Mouse (Mus musculus) kidney, embryonic 16.5 days (tissue): ENCODE measurements around the gene Zfp219. TPM values are rescaled to one million over a fixed set of nuclear protein-coding genes. Genes with fewer than 3 reads are reported as not detected.

Experiments used
- ATAC-seq: fragments of 200-750 bp; cut with Nextera tagmentation; 2 replicates; pipeline ENCODE4 v1.8.0; 2017; ENCODE audit warnings: moderate TSS enrichment; ENCODE audit not compliant: low FRiP score, low TSS enrichment
- H3K27ac ChIP-seq: fragments of 300-500 bp; sonication (generic); 2 replicates; pipeline ENCODE4 v1.5.1; 2014; ENCODE audit warnings: low read length
- H3K27me3 ChIP-seq: fragments of 300-500 bp; sonication (generic); 2 replicates; pipeline ENCODE4 v1.6.1; 2014; ENCODE audit warnings: low read length, control low read depth, mixed read lengths; ENCODE audit not compliant: insufficient read depth
- H3K36me3 ChIP-seq: fragments of 300-500 bp; sonication (generic); 2 replicates; pipeline ENCODE4 v1.6.1; 2014; ENCODE audit warnings: low read length, control low read depth, mixed read lengths; ENCODE audit not compliant: insufficient read depth
- H3K4me1 ChIP-seq: fragments of 300-500 bp; sonication (generic); 2 replicates; pipeline ENCODE4 v1.6.1; 2014; ENCODE audit warnings: low read length, control low read depth, mixed read lengths; ENCODE audit not compliant: insufficient read depth
- H3K4me2 ChIP-seq: fragments of 300-500 bp; sonication (generic); replicated peaks from 2 replicates; pipeline ENCODE4 v1.6.1; 2014; ENCODE audit warnings: low read depth, low read length
- H3K4me3 ChIP-seq: fragments of 300-500 bp; sonication (generic); 2 replicates; pipeline ENCODE4 v1.5.1; 2014; ENCODE audit warnings: mild to moderate bottlenecking, low read length
- H3K9ac ChIP-seq: fragments of 300-500 bp; sonication (generic); replicated peaks from 2 replicates; pipeline ENCODE4 v1.6.1; 2014; ENCODE audit warnings: low read length
- H3K9me3 ChIP-seq: fragments of 300-500 bp; sonication (generic); 2 replicates; pipeline ENCODE4 v1.6.1; 2016; ENCODE audit warnings: low read length, control low read depth
- WGBS: fragments of 180-500 bp; shearing (Covaris S2); extraction: QIAGEN DNeasy Blood & Tissue Kit; methylation state at CpG from one replicate; pipeline ENCODE4 v1.1.7; 2014; 5-methylcytosine and 5-hydroxymethylcytosine counted together
- polyA plus RNA-seq: library from polyadenylated mRNA; unstranded; fragments of >200 nt; fragmentation: Nextera tagmentation; extraction: Ambion mirVana; gene quantifications from 2 replicates; pipeline ENCODE4 v1.2.1, GENCODE M21; 2015

The Zfp219 gene
- polyA plus RNA-seq, 1 experiment from 2014 or later: 39.2 TPM

GRCm38 (mm10) chr14:51988731-51989130 lies 31.8 kb downstream of the Zfp219 start:
- Histone ChIP-seq H3K27ac (0 out of 2 replicates have a peak overlapping the region, but pooled peaks have one; percentile 36), H3K4me2 (no peak overlapping the region), H3K4me1 (peaks cover 23% of the 10 kb centered on the region), H3K36me3 (peaks cover 56% of the 10 kb centered on the region), H3K9ac (no peak overlapping the region), H3K9me3 (no peaks in the 10 kb centered on the region), H3K4me3 (no peak overlapping the region), H3K27me3 (no peaks in the 10 kb centered on the region)
- WGBS: 54% methylated on average over 12 of the region's 12 CpGs
- peak; percentile 24 for ATAC-seq

- H3K27me3 ChIP-seq: no peaks in the 10 kb centered on the region
- H3K36me3 ChIP-seq: peaks cover 46% of the 10 kb centered on the region
- no peaks in the 10 kb centered on the region for H3K9me3 ChIP-seq
- 93% methylated on average over 6 of the region's 6 CpGs for WGBS
- no peak overlapping the region for H3K4me3 ChIP-seq
- peaks cover 25% of the 10 kb centered on the region for H3K4me1 ChIP-seq
- H3K9ac ChIP-seq: no peak overlapping the region
- no peak overlapping the region for H3K27ac ChIP-seq
- ATAC-seq: no peak
- H3K4me2 ChIP-seq: no peak overlapping the region
Observed at GRCm38 (mm10) chr14:51987177-51987576, 33.4 kb downstream of the Zfp219 start.

- no peaks in the 10 kb centered on the region for H3K27me3 ChIP-seq
- peaks cover 25% of the 10 kb centered on the region for H3K4me1 ChIP-seq
- H3K9me3 ChIP-seq: no peaks in the 10 kb centered on the region
- peak overlapping the region; percentile 86 for H3K9ac ChIP-seq
- peak overlapping the region; percentile 74 for H3K4me3 ChIP-seq
- WGBS: 7% methylated on average over 7 of the region's 7 CpGs
- ATAC-seq: no peak
- peak overlapping the region; percentile 92 for H3K4me2 ChIP-seq
- peaks cover 36% of the 10 kb centered on the region for H3K36me3 ChIP-seq
- peak overlapping the region; percentile 96 for H3K27ac ChIP-seq
Observed at GRCm38 (mm10) chr14:51986153-51986505, 34.4 kb downstream of the Zfp219 start.

GRCm38 (mm10) chr14:51985301-51986152 lies 35.0 kb downstream of the Zfp219 start:
- peak overlapping the region; percentile 96 for H3K27ac ChIP-seq
- peak overlapping the region; percentile 74 for H3K4me3 ChIP-seq
- peak overlapping the region; percentile 92 for H3K4me2 ChIP-seq
- H3K27me3 ChIP-seq: no peaks in the 10 kb centered on the region
- H3K4me1 ChIP-seq: peaks cover 25% of the 10 kb centered on the region
- peak overlapping the region; percentile 86 for H3K9ac ChIP-seq
- peaks cover 30% of the 10 kb centered on the region for H3K36me3 ChIP-seq
- ATAC-seq: peak; percentile 72
- WGBS: under 1% methylated on average over 27 of the region's 27 CpGs
- no peaks in the 10 kb centered on the region for H3K9me3 ChIP-seq

- peak within 1 kb of the TSS; percentile 96 for H3K27ac ChIP-seq
- H3K27me3 ChIP-seq: no peaks in the 10 kb centered on the region
- ATAC-seq: peak; percentile 89
- no peaks in the 10 kb centered on the region for H3K9me3 ChIP-seq
- H3K9ac ChIP-seq: peak within 1 kb of the TSS; percentile 86
- H3K4me3 ChIP-seq: peak within 1 kb of the TSS; percentile 74
- H3K4me1 ChIP-seq: peaks cover 25% of the 10 kb centered on the region
- peaks cover 21% of the 10 kb centered on the region for H3K36me3 ChIP-seq
- H3K4me2 ChIP-seq: peak within 1 kb of the TSS; percentile 92
- under 1% methylated on average over 61 of the region's 74 CpGs for WGBS
Observed at GRCm38 (mm10) chr14:51984247-51985231, 36.0 kb downstream of the Zfp219 start, which contains the start of gene Arhgef40. Arhgef40 (plus strand) TSS chr14:51984719.

- Histone ChIP-seq H3K9me3 (no peaks in the 10 kb centered on the region), H3K9ac (peak overlapping the region; percentile 86), H3K4me3 (peak overlapping the region; percentile 74), H3K4me2 (peak overlapping the region; percentile 92), H3K27me3 (no peaks in the 10 kb centered on the region), H3K36me3 (peaks cover 15% of the 10 kb centered on the region; the same call in 1 of the 2 replicates), H3K4me1 (peaks cover 19% of the 10 kb centered on the region), H3K27ac (no peak overlapping the region)
- ATAC-seq: no peak
- 11% methylated on average over 10 of the region's 10 CpGs for WGBS
Observed at GRCm38 (mm10) chr14:51983855-51984246, 36.7 kb downstream of the Zfp219 start.

GRCm38 (mm10) chr14:51983251-51983650 lies 37.3 kb downstream of the Zfp219 start:
- H3K4me2 ChIP-seq: no peak overlapping the region
- no peaks in the 10 kb centered on the region for H3K9me3 ChIP-seq
- no peak for ATAC-seq
- H3K27me3 ChIP-seq: no peaks in the 10 kb centered on the region
- H3K4me3 ChIP-seq: no peak overlapping the region
- H3K9ac ChIP-seq: 0 out of 2 replicates have a peak overlapping the region, but pooled peaks have one; percentile 86
- H3K27ac ChIP-seq: no peak overlapping the region
- peaks cover 15% of the 10 kb centered on the region for H3K4me1 ChIP-seq
- H3K36me3 ChIP-seq: peaks cover 10% of the 10 kb centered on the region; the same call in 1 of the 2 replicates
- WGBS: 64% methylated on average over 4 of the region's 4 CpGs

GRCm38 (mm10) chr14:51979252-51979651 lies 41.3 kb downstream of the Zfp219 start:
- 84% methylated on average over 3 of the region's 3 CpGs for WGBS
- no peaks in the 10 kb centered on the region for H3K27me3 ChIP-seq
- H3K4me2 ChIP-seq: no peak overlapping the region
- peaks cover 5% of the 10 kb centered on the region; the same call in 1 of the 2 replicates for H3K4me1 ChIP-seq
- ATAC-seq: no peak
- H3K27ac ChIP-seq: no peak overlapping the region
- no peaks in the 10 kb centered on the region for H3K36me3 ChIP-seq
- H3K4me3 ChIP-seq: no peak overlapping the region
- H3K9ac ChIP-seq: no peak overlapping the region
- H3K9me3 ChIP-seq: no peaks in the 10 kb centered on the region; the same call in 1 of the 2 replicates

- Histone ChIP-seq H3K9me3 (no peaks in the 10 kb centered on the region), H3K36me3 (no peaks in the 10 kb centered on the region), H3K4me3 (no peak overlapping the region), H3K9ac (no peak overlapping the region), H3K4me1 (no peaks in the 10 kb centered on the region), H3K4me2 (no peak overlapping the region), H3K27ac (no peak overlapping the region), H3K27me3 (no peaks in the 10 kb centered on the region)
- ATAC-seq: no peak
- 84% methylated on average over 3 of the region's 3 CpGs for WGBS
Observed at GRCm38 (mm10) chr14:51967400-51967799, 53.1 kb downstream of the Zfp219 start.
